Mouse (Mus musculus): ENCODE measurements around the gene Olfr1279. TPM values are rescaled to one million over a fixed set of nuclear protein-coding genes. Genes with fewer than 3 reads are reported as not detected.

Olfr1279 gene
- not detected in 2 replicates for polyA plus RNA-seq (2015; fragmentation: Nextera tagmentation; extraction: Ambion mirVana)

DNA sequence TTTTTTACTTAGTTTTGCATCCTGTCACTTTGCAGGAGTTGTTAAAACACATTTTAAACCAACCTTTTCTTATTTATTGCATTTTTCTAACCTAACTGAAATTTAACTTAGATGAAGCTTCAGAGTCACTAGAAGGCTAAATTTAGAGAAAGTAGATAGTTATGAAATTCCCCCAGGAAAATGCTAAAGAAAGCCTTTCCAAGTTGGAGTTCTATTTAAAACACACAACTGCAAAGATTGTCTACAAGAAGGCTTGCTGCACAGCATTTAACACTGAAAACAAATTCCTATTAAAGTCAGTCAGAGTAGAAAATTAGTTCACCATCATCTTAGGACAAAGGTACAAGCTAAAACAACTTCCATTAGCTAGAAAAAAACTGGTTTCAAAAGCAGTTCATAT, at the start of gene Olfr1279:
Gene Olfr1279, plus strand, starts transcription at position 262 of the 400 bp plus-strand sequence.

DNA sequence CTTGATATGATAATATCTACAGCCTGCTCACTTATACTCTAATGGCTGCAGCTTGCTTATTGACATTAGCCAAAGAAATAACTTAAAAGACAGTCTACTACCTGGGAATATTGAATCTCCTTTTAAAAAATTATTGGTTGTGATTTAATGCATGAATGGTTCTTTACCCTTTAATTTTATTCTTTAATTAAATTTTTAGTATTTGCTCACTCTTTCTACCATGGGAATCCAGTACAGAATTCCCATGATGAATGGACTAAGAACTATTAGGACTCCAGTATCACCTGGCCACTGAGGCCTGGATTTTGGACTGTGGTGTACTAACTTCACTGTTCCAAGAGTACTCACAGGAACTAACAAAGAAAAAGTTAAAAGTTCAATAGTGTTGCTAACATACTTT, 46.2 kb upstream of the Olfr1279 start, which contains the start of gene Olfr1276:
Gene Olfr1276, plus strand, starts transcription at position 301 of the 400 bp plus-strand sequence.

DNA sequence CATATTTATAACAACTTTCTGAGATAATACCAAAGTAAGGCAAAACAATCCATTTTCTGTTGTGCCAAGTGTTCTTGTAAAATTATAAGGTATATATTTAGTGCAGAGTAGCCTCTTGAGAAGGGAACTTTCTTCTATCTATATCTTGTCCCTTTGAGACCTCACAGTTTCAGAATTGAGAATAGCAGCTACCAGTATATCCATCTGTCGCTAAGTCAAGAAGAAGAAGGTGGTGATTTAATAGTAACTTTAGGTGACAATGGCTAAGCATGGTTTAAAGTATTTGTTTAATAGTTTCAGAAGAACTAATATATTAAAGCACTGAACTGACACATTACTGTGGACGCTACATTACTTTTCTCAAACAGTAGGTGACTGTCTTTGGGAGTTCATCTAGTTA, 26.4 kb upstream of the Olfr1279 start, which contains the start of gene Olfr1277:
Gene Olfr1277, minus strand, starts transcription at position 101 of the 400 bp plus-strand sequence.

GRCm38 (mm10) chr2:111289836-111290235, 10.6 kb upstream of the Olfr1279 start, which contains the start of gene Olfr1278:
Gene Olfr1278, plus strand, starts transcription at chr2:111290136.

DNA sequence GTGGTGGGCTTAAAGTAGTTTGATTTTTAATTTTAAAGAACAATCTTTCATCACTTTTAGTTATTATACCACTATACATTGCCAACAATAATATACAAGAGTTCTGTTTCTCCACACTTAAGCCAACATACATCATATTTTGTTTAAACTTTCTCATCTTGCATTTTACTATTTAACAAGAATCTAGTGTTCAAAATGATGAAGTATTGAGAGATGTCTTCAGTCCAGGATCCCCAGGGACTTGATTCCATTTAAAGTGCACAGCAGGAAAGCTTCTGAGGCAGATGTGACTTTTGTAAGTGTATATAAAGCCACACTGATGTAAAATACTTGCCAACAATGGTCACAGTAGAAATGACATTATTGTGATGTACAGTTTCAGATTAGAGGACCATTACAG, 13.3 kb downstream of the Olfr1279 start, which contains the start of gene Olfr1280:
Gene Olfr1280, plus strand, starts transcription at position 301 of the 400 bp plus-strand sequence.

GRCm38 (mm10) chr2:111326220-111326619, 25.8 kb downstream of the Olfr1279 start, which contains the start of gene Olfr1281:
Gene Olfr1281, plus strand, starts transcription at chr2:111326520.

GRCm38 (mm10) chr2:111335976-111336375, 35.5 kb downstream of the Olfr1279 start, which contains the start of gene Olfr1282:
Gene Olfr1282, minus strand, starts transcription at chr2:111336076.

Other genes starting within 250 kb of the Olfr1279 start
- not detected in 2 replicates for gene Gm13941, start 194.7 kb upstream of the Olfr1279 start, polyA plus RNA-seq (2015; fragmentation: Nextera tagmentation; extraction: Ambion mirVana)
- gene Gm15130, start 147.7 kb upstream of the Olfr1279 start, polyA plus RNA-seq (2015; fragmentation: Nextera tagmentation; extraction: Ambion mirVana), result not detected in 2 replicates
- not detected in 2 replicates for gene 4930430A15Rik, start 71.0 kb upstream of the Olfr1279 start, polyA plus RNA-seq (2015; fragmentation: Nextera tagmentation; extraction: Ambion mirVana)
- not detected in 2 replicates for gene Olfr1275, start 65.3 kb upstream of the Olfr1279 start, polyA plus RNA-seq (2015; fragmentation: Nextera tagmentation; extraction: Ambion mirVana)
- not detected in 2 replicates for gene Olfr1276, start 46.1 kb upstream of the Olfr1279 start, polyA plus RNA-seq (2015; fragmentation: Nextera tagmentation; extraction: Ambion mirVana)
- gene Olfr1277, start 26.5 kb upstream of the Olfr1279 start, polyA plus RNA-seq (2015; fragmentation: Nextera tagmentation; extraction: Ambion mirVana), result not detected in 2 replicates
- not detected in 2 replicates for gene Olfr1278, start 10.5 kb upstream of the Olfr1279 start, polyA plus RNA-seq (2015; fragmentation: Nextera tagmentation; extraction: Ambion mirVana)
- gene Olfr1280, start 13.4 kb downstream of the Olfr1279 start, polyA plus RNA-seq (2015; fragmentation: Nextera tagmentation; extraction: Ambion mirVana), result not detected in 2 replicates
- gene Olfr1281, start 25.9 kb downstream of the Olfr1279 start, polyA plus RNA-seq (2015; fragmentation: Nextera tagmentation; extraction: Ambion mirVana), result not detected in 2 replicates
- gene Olfr1282, start 35.4 kb downstream of the Olfr1279 start, polyA plus RNA-seq (2015; fragmentation: Nextera tagmentation; extraction: Ambion mirVana), result not detected in 2 replicates
- not detected in 2 replicates for gene Olfr1283, start 66.2 kb downstream of the Olfr1279 start, polyA plus RNA-seq (2015; fragmentation: Nextera tagmentation; extraction: Ambion mirVana)
- gene Olfr1284, start 74.9 kb downstream of the Olfr1279 start, polyA plus RNA-seq (2015; fragmentation: Nextera tagmentation; extraction: Ambion mirVana), result not detected in 2 replicates
- not detected in 2 replicates for gene Olfr1286, start 122.5 kb downstream of the Olfr1279 start, polyA plus RNA-seq (2015; fragmentation: Nextera tagmentation; extraction: Ambion mirVana)
- not detected in 2 replicates for gene Olfr1287, start 148.5 kb downstream of the Olfr1279 start, polyA plus RNA-seq (2015; fragmentation: Nextera tagmentation; extraction: Ambion mirVana)
- gene Olfr1288, start 173.5 kb downstream of the Olfr1279 start, polyA plus RNA-seq (2015; fragmentation: Nextera tagmentation; extraction: Ambion mirVana), result not detected in 2 replicates
- gene Olfr1289, start 180.2 kb downstream of the Olfr1279 start, polyA plus RNA-seq (2015; fragmentation: Nextera tagmentation; extraction: Ambion mirVana), result not detected in 2 replicates
- gene Olfr1290, start 193.2 kb downstream of the Olfr1279 start, polyA plus RNA-seq (2015; fragmentation: Nextera tagmentation; extraction: Ambion mirVana), result not detected in 2 replicates
- gene Olfr1291-ps1, start 196.5 kb downstream of the Olfr1279 start, polyA plus RNA-seq (2015; fragmentation: Nextera tagmentation; extraction: Ambion mirVana), result not detected in 2 replicates
- not detected in 2 replicates for gene Olfr1293-ps, start 224.6 kb downstream of the Olfr1279 start, polyA plus RNA-seq (2015; fragmentation: Nextera tagmentation; extraction: Ambion mirVana)
- gene Olfr1294, start 239.7 kb downstream of the Olfr1279 start, polyA plus RNA-seq (2015; fragmentation: Nextera tagmentation; extraction: Ambion mirVana), result not detected in 2 replicates

All from skeletal muscle tissue, postnatal 0 days (tissue).